Mouse (Mus musculus) intestine, embryonic 16.5 days (tissue): ENCODE measurements around the gene Dpf3. TPM values are rescaled to one million over a fixed set of nuclear protein-coding genes. Genes with fewer than 3 reads are reported as not detected.

Source experiments
- ATAC-seq: fragments of 200-750 bp; cut with Nextera tagmentation; 2 replicates; pipeline ENCODE4 v1.8.0; 2017; ENCODE audit warnings: moderate TSS enrichment, moderate library complexity
- H3K27ac ChIP-seq: fragments of 300-500 bp; sonication (generic); 2 replicates; pipeline ENCODE4 v1.5.1; 2014; ENCODE audit warnings: mild to moderate bottlenecking, low read length
- H3K27me3 ChIP-seq: fragments of 300-500 bp; sonication (generic); replicated peaks from 2 replicates; pipeline ENCODE4 v1.6.1; 2014; ENCODE audit warnings: low read length, control low read depth, mixed read lengths; ENCODE audit not compliant: control insufficient read depth, insufficient read depth
- H3K36me3 ChIP-seq: fragments of 300-500 bp; sonication (generic); 2 replicates; pipeline ENCODE4 v1.6.1; 2014; ENCODE audit warnings: low read length, control low read depth; ENCODE audit not compliant: control insufficient read depth, insufficient read depth
- H3K4me1 ChIP-seq: fragments of 300-500 bp; sonication (generic); 2 replicates; pipeline ENCODE4 v1.6.1; 2014; ENCODE audit warnings: low read length, control low read depth, mixed read lengths; ENCODE audit not compliant: control insufficient read depth, insufficient read depth
- H3K4me2 ChIP-seq: fragments of 300-500 bp; sonication (generic); 2 replicates; pipeline ENCODE4 v1.6.1; 2014; ENCODE audit warnings: low read depth, low read length, control low read depth
- H3K4me3 ChIP-seq: fragments of 300-500 bp; sonication (generic); 2 replicates; pipeline ENCODE4 v1.5.1; 2014; ENCODE audit warnings: mild to moderate bottlenecking, low read length
- H3K9ac ChIP-seq: fragments of 300-500 bp; sonication (generic); 2 replicates; pipeline ENCODE4 v1.6.1; 2014; ENCODE audit warnings: low read depth, low read length
- H3K9me3 ChIP-seq: fragments of 300-500 bp; sonication (generic); 2 replicates; pipeline ENCODE4 v1.6.1; 2016; ENCODE audit warnings: low read length, control low read depth; ENCODE audit not compliant: control insufficient read depth
- WGBS: fragments of 180-500 bp; shearing (Covaris S2); extraction: QIAGEN DNeasy Blood & Tissue Kit; methylation state at CpG from one replicate; pipeline ENCODE4 v1.1.7; 2014; 5-methylcytosine and 5-hydroxymethylcytosine counted together
- polyA plus RNA-seq: library from polyadenylated mRNA; unstranded; fragments of >200 nt; fragmentation: Nextera tagmentation; extraction: Ambion mirVana; gene quantifications from 2 replicates; pipeline ENCODE4 v1.2.1, GENCODE M21; 2015

Dpf3 gene
- polyA plus RNA-seq, 1 experiment from 2014 or later: 7.4 TPM

- Histone ChIP-seq H3K4me2 (no peak overlapping the region), H3K4me1 (no peaks in the 10 kb centered on the region; the same call in 1 of the 2 replicates), H3K9ac (no peak overlapping the region), H3K36me3 (0 out of 2 replicates have a peak, but pooled peaks cover 2% of the 10 kb centered on the region), H3K27me3 (no peaks in the 10 kb centered on the region), H3K4me3 (no peak overlapping the region), H3K9me3 (no peaks in the 10 kb centered on the region), H3K27ac (no peak overlapping the region)
- WGBS: 82% methylated on average over 3 of the region's 3 CpGs
- no peak for ATAC-seq
These were observed 27.2 kb downstream of the Dpf3 start for GRCm38 (mm10) chr12:83460272-83460671.

DNA sequence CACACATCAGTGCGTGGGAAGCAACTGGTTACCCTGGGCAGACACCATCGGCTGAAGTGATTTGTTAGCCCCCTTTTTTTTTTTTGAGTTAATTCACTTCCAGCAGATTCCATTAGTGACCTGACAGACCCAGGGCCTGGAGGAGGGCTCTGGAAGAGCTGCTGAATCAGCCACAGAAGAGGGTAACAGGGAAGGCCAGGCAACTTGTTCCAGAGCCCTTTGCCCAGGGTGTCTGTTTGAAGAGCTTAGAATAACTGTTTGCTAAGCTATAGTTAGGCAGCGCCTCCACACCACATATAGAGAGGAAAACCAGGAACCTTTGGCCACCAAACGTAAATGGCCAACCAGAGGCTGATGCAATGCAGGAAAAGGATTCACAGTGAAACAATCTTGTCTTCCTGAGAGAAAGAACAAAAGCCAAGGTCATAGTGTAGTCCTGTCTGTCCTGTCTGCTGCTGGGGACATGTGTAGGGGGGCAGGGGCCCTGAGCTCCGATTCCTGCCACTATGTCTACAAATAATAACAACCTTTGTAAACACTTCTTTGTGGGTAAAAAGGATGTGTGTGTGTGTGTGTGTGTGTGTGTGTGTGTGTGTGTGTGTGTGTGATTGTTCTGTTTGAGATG is 32.7 kb downstream of the Dpf3 start:
- H3K36me3 ChIP-seq: no peaks in the 10 kb centered on the region
- H3K27me3 ChIP-seq: no peaks in the 10 kb centered on the region
- no peak overlapping the region for H3K4me2 ChIP-seq
- no peak overlapping the region for H3K4me3 ChIP-seq
- H3K9me3 ChIP-seq: no peaks in the 10 kb centered on the region
- peak overlapping the region; percentile 71 for H3K27ac ChIP-seq
- peak; percentile 83 for ATAC-seq
- H3K9ac ChIP-seq: no peak overlapping the region
- H3K4me1 ChIP-seq: peaks cover 2% of the 10 kb centered on the region; the same call in 1 of the 2 replicates
- 22% methylated on average over 5 of the region's 5 CpGs for whole genome bisulfite sequencing

- Histone ChIP-seq H3K4me3 (no peak overlapping the region), H3K4me1 (peaks cover 2% of the 10 kb centered on the region; the same call in 1 of the 2 replicates), H3K9ac (no peak overlapping the region), H3K36me3 (no peaks in the 10 kb centered on the region), H3K27ac (no peak overlapping the region), H3K9me3 (no peaks in the 10 kb centered on the region), H3K27me3 (no peaks in the 10 kb centered on the region), H3K4me2 (no peak overlapping the region)
- WGBS: 53% methylated on average over 8 of the region's 8 CpGs
- no peak for ATAC-seq
These were observed 35.7 kb downstream of the Dpf3 start for GRCm38 (mm10) chr12:83451850-83452249.

GRCm38 (mm10) chr12:83450471-83450870 is 37.0 kb downstream of the Dpf3 start:
- no peak overlapping the region for H3K4me2 ChIP-seq
- H3K9ac ChIP-seq: no peak overlapping the region
- no peak overlapping the region for H3K27ac ChIP-seq
- WGBS: 89% methylated on average over 1 of the region's 1 CpGs
- H3K27me3 ChIP-seq: no peaks in the 10 kb centered on the region
- no peak for ATAC-seq
- H3K36me3 ChIP-seq: no peaks in the 10 kb centered on the region
- no peak overlapping the region for H3K4me3 ChIP-seq
- H3K9me3 ChIP-seq: no peaks in the 10 kb centered on the region
- H3K4me1 ChIP-seq: peaks cover 2% of the 10 kb centered on the region; the same call in 1 of the 2 replicates

DNA sequence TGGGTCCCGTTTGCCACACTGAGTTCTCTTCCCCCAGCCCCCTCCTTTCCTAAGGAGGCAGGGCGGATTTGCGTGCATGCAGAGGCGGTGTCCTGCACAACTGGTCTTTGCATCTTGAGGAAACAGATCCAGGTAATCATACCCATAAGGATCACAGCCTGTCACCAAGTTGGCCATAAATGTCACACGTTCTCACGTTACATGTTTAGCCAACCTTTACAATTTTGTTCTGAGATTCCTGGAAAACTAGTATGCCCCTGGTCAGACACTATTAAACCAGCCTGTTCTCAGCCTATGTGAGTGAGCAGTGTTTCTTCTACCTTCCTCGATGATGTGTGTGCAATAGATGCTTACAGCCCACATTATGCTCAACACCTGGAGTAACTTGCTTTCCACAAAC is 38.3 kb downstream of the Dpf3 start:
- Histone ChIP-seq H3K27me3 (no peaks in the 10 kb centered on the region), H3K36me3 (no peaks in the 10 kb centered on the region), H3K4me3 (no peak overlapping the region), H3K4me2 (no peak overlapping the region), H3K27ac (no peak overlapping the region), H3K4me1 (peaks cover under 1% of the 10 kb centered on the region; the same call in 1 of the 2 replicates), H3K9ac (no peak overlapping the region), H3K9me3 (no peaks in the 10 kb centered on the region)
- ATAC-seq: no peak
- 76% methylated on average over 7 of the region's 7 CpGs for WGBS

DNA sequence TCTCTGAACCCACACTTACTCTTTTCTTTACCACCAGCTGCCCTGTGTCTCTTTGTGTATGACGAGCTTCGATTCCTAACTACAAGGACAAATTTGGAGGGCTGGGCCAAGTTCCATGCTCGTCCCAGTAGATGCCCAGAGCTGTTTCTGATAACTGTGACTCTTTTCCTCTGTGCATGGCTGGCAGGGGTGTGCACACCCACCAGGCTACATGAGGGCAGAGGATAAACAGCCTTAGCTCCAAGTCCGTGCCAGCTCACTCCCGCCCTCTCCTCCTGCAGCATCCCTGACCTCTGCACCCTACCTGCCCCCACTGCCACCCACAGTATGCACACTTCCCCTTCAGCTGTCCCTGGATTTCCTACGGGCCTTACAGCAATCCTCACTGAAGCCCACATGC is 41.9 kb downstream of the Dpf3 start:
- ATAC-seq: no peak
- H3K4me3 ChIP-seq: no peak overlapping the region
- 72% methylated on average over 6 of the region's 6 CpGs for WGBS

DNA sequence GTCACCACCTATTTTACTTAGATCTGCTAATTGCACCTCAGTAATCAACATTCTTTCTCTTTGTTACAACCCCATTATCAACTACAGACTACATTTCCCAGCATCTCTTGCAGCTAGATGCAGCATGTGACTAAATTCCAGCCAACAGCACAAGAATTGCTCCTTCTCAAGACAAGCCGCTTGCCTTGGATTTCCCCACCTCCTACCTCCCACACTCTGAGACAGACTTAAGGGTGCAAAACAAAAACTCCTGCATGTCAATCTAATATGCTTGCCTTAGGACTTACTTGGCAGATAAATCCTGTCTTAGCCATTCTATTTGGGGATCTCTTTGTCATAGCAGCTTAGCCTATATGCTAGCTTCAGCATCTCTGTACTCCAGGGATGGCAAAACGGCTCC is 43.1 kb downstream of the Dpf3 start:
- no peak for ATAC-seq
- Histone ChIP-seq H3K4me3 (no peak overlapping the region), H3K4me1 (no peaks in the 10 kb centered on the region), H3K27me3 (no peaks in the 10 kb centered on the region), H3K27ac (no peak overlapping the region), H3K9me3 (no peaks in the 10 kb centered on the region), H3K9ac (no peak overlapping the region), H3K4me2 (no peak overlapping the region), H3K36me3 (no peaks in the 10 kb centered on the region)
- WGBS: 86% methylated on average over 2 of the region's 2 CpGs

More for the DNA sequence above, 41.9 kb downstream of the Dpf3 start:
- no peak overlapping the region for H3K9ac ChIP-seq
- no peaks in the 10 kb centered on the region for H3K9me3 ChIP-seq
- H3K4me2 ChIP-seq: no peak overlapping the region
- no peaks in the 10 kb centered on the region for H3K4me1 ChIP-seq
- no peak overlapping the region for H3K27ac ChIP-seq
- no peaks in the 10 kb centered on the region for H3K36me3 ChIP-seq
- H3K27me3 ChIP-seq: no peaks in the 10 kb centered on the region

- ATAC-seq: no peak
- H3K27me3 ChIP-seq: no peaks in the 10 kb centered on the region
- H3K4me1 ChIP-seq: no peaks in the 10 kb centered on the region
- H3K27ac ChIP-seq: no peak overlapping the region
- H3K9me3 ChIP-seq: no peaks in the 10 kb centered on the region
- no peaks in the 10 kb centered on the region for H3K36me3 ChIP-seq
- no peak overlapping the region for H3K4me3 ChIP-seq
- H3K9ac ChIP-seq: no peak overlapping the region
- WGBS: 92% methylated on average over 2 of the region's 2 CpGs
- H3K4me2 ChIP-seq: no peak overlapping the region
These were observed 49.5 kb downstream of the Dpf3 start for GRCm38 (mm10) chr12:83438002-83438401.

GRCm38 (mm10) chr12:83433987-83434698 is 53.4 kb downstream of the Dpf3 start:
- no peaks in the 10 kb centered on the region for H3K9me3 ChIP-seq
- ATAC-seq: no peak
- WGBS: 42% methylated on average over 10 of the region's 10 CpGs

More at GRCm38 (mm10) chr12:83433987-83434698, 53.4 kb downstream of the Dpf3 start:
- H3K36me3 ChIP-seq: no peaks in the 10 kb centered on the region
- H3K4me2 ChIP-seq: no peak overlapping the region
- H3K9ac ChIP-seq: no peak overlapping the region
- no peak overlapping the region for H3K27ac ChIP-seq
- no peaks in the 10 kb centered on the region for H3K27me3 ChIP-seq
- no peaks in the 10 kb centered on the region for H3K4me1 ChIP-seq
- H3K4me3 ChIP-seq: no peak overlapping the region
